ENCODE assay signal across 22 mouse cellular contexts in genomic region chr11:22020602-22021001, GRCm38 (mm10). TPM values are rescaled to one million over a fixed set of nuclear protein-coding genes. Genes with fewer than 3 reads are reported as not detected.
A peak's percentile ranks its signal among the peaks of the same experiment; 100 is the strongest.
DNase-seq lines count a peak whose midpoint lies in the region; ATAC-seq lines count a peak whose summit lies in the region.
"Had no signal": no experiment of that assay in that cellular context is flagged by ENCODE, and none has a peak within 500 bp of the region (broad histone marks: within the 10 kb centered on the region; RNA-seq: fewer than 3 reads in every experiment).

No protein-coding gene starts in this region.

- H3K4me2 ChIP-seq in midbrain, embryonic 11.5 days = no peak overlapping the region
- no peak overlapping the region for H3K4me2 ChIP-seq in midbrain, embryonic 15.5 days
- H3K4me2 ChIP-seq: embryonic facial prominence, embryonic 12.5 days; forebrain, embryonic 13.5 days; forebrain, embryonic 15.5 days had no signal

- H3K27me3 ChIP-seq in midbrain, embryonic 11.5 days (ENCODE audit: control insufficient read depth, insufficient read depth, low read length) = no peaks in the 10 kb centered on the region
- no peaks in the 10 kb centered on the region; the same call in 1 of the 2 replicates for H3K27me3 ChIP-seq in midbrain, embryonic 15.5 days (replicated peaks)
- H3K27me3 ChIP-seq: CH12.LX; embryonic facial prominence, embryonic 12.5 days; forebrain, embryonic 13.5 days; forebrain, embryonic 15.5 days; Patski had no signal

- peak; percentile 38 to 69 for DNase-seq in cerebellum, postnatal 10 days
- no peak for DNase-seq in cerebellum, adult 9-10 months
- peak; percentile 40 to 60 for DNase-seq in cerebellum, postnatal 25 days
- no peak for DNase-seq in cerebellum, adult 9-11 months
- peak; percentile 70 for DNase-seq in midbrain, embryonic 11.5 days (ENCODE audit: low spot score, missing footprints)
- DNase-seq: adrenal gland, adult 8-10 months; adrenal gland, postnatal 14 days; adrenal gland, postnatal 36 days; B cell, adult 2 months; cerebellum, adult 11 months; cerebellum, adult 18-20 months; forebrain, postnatal 0 days had no signal

- peaks cover 3% of the 10 kb centered on the region; the same call in 1 of the 2 replicates for H3K36me3 ChIP-seq in midbrain, embryonic 11.5 days (ENCODE audit: control insufficient read depth, insufficient read depth, low read length)
- 0 out of 2 replicates have a peak, but pooled peaks cover 5% of the 10 kb centered on the region for H3K36me3 ChIP-seq in midbrain, embryonic 15.5 days (replicated peaks)
- H3K36me3 ChIP-seq: embryonic facial prominence, embryonic 10.5 days; embryonic facial prominence, embryonic 12.5 days; forebrain, embryonic 15.5 days; G1E had no signal

- H3K9me3 ChIP-seq in midbrain, embryonic 11.5 days (ENCODE audit: control insufficient read depth, low read length) = no peaks in the 10 kb centered on the region
- no peaks in the 10 kb centered on the region for H3K9me3 ChIP-seq in midbrain, embryonic 15.5 days
- H3K9me3 ChIP-seq: embryonic facial prominence, embryonic 10.5 days; embryonic facial prominence, embryonic 12.5 days; forebrain, embryonic 13.5 days; forebrain, embryonic 15.5 days; G1E had no signal

- H3K27ac ChIP-seq in midbrain, embryonic 11.5 days (ENCODE audit: low read depth, low read length) = no peak overlapping the region
- no peak overlapping the region for H3K27ac ChIP-seq in midbrain, embryonic 15.5 days
- H3K27ac ChIP-seq: embryonic facial prominence, embryonic 10.5 days; embryonic facial prominence, embryonic 12.5 days; forebrain, embryonic 13.5 days; forebrain, embryonic 15.5 days had no signal

- 95% methylated on average over 2 of the region's 2 CpGs for WGBS in midbrain, embryonic 11.5 days
- whole genome bisulfite sequencing in midbrain, embryonic 15.5 days = 95% methylated on average over 2 of the region's 2 CpGs

- ATAC-seq in midbrain, embryonic 11.5 days (ENCODE audit: low FRiP score) = no peak
- no peak for ATAC-seq in midbrain, embryonic 15.5 days (replicated peaks)
- ATAC-seq: activated CD4-positive, CD25-positive, alpha-beta regulatory T cell, adult 4 months; CD4-positive, CD25-positive, alpha-beta regulatory T cell, adult 4 months; forebrain, embryonic 13.5 days; forebrain, embryonic 15.5 days; forebrain, postnatal 0 days; Patski had no signal

- H3K4me1 ChIP-seq in midbrain, embryonic 11.5 days (ENCODE audit: control insufficient read depth, insufficient read depth, low read length) = peaks cover 12% of the 10 kb centered on the region
- H3K4me1 ChIP-seq in midbrain, embryonic 15.5 days = 0 out of 2 replicates have a peak, but pooled peaks cover 3% of the 10 kb centered on the region
- H3K4me1 ChIP-seq: embryonic facial prominence, embryonic 10.5 days; embryonic facial prominence, embryonic 12.5 days had no signal

- no peak overlapping the region for H3K9ac ChIP-seq in midbrain, embryonic 11.5 days (ENCODE audit: low read length)
- H3K9ac ChIP-seq in midbrain, embryonic 15.5 days = no peak overlapping the region
- H3K9ac ChIP-seq: embryonic facial prominence, embryonic 12.5 days; forebrain, embryonic 13.5 days; forebrain, embryonic 15.5 days; forebrain, postnatal 0 days had no signal

- no peak overlapping the region for H3K4me3 ChIP-seq in midbrain, embryonic 11.5 days (ENCODE audit: low read depth, low read length)
- H3K4me3 ChIP-seq in midbrain, embryonic 15.5 days = no peak overlapping the region
- H3K4me3 ChIP-seq: embryonic facial prominence, embryonic 10.5 days; embryonic facial prominence, embryonic 12.5 days; forebrain, embryonic 13.5 days; forebrain, embryonic 15.5 days had no signal

RNA-seq across cellular contexts. Expression of gene Otx1, which starts 17.9 kb away (rescaled TPM):
- polyA plus RNA-seq in midbrain, embryonic 11.5 days (2014; fragmentation: Nextera tagmentation; extraction: Ambion mirVana) = 40.6 and 43.7 TPM in 2 replicates
- polyA plus RNA-seq in midbrain, embryonic 15.5 days (2015; fragmentation: Nextera tagmentation; extraction: Ambion mirVana) = 11.5 and 12.2 TPM in 2 replicates
- polyA plus RNA-seq: CD4-positive, CD25-positive, alpha-beta regulatory T cell, adult 4 months had no signal

Comparison
In these comparisons a context has a peak if more than half of its experiments do, and no peak if none do; other contexts are left out.
1. DNase-seq: peak in cerebellum, postnatal 10 days (2 of 2), cerebellum, postnatal 25 days (2 of 2) and midbrain, embryonic 11.5 days (single experiment); none in cerebellum, adult 9-10 months (single experiment) and cerebellum, adult 9-11 months (single experiment).